Mouse (Mus musculus) layer of hippocampus, postnatal 10 days (tissue): ENCODE measurements at regions not wholly inside any gene's neighbourhood (a gene's known extent, or its start where the extent isn't known, plus 50 kb on each side); places are given as distances from the start of the nearest gene placed in this dataset.

Source experiments
- DNase-seq, 2 experiments: peaks; one replicate each; pipeline ENCODE4 v3.0.0; 2021; ENCODE audit warnings: low spot score in 2 of 2

GRCm38 (mm10) chr2:51240000-51240399 is 91.1 kb upstream of the Rnd3 start:
- DNase-seq = no peak

GRCm38 (mm10) chr2:51238992-51239391 is 90.1 kb upstream of the Rnd3 start:
- no peak for DNase-seq

GRCm38 (mm10) chr2:51238131-51238931 is 89.4 kb upstream of the Rnd3 start:
- DNase-seq = no peak

GRCm38 (mm10) chr2:51237451-51237850 is 88.5 kb upstream of the Rnd3 start:
- DNase-seq = no peak

- DNase-seq = no peak
These were observed 87.9 kb upstream of the Rnd3 start for GRCm38 (mm10) chr2:51236852-51237251.

- no peak for DNase-seq
These were observed 85.5 kb upstream of the Rnd3 start for GRCm38 (mm10) chr2:51234427-51234826.

- no peak for DNase-seq
These were observed 73.9 kb upstream of the Rnd3 start for GRCm38 (mm10) chr2:51222851-51223250.

- DNase-seq = no peak
These were observed 70.8 kb upstream of the Rnd3 start for GRCm38 (mm10) chr2:51219714-51220113.

GRCm38 (mm10) chr2:51207150-51208022 is 58.5 kb upstream of the Rnd3 start:
- no peak for DNase-seq

- no peak for DNase-seq
These were observed 57.4 kb upstream of the Rnd3 start for GRCm38 (mm10) chr2:51206332-51206731.
